ENCODE assay signal across 9 mouse cellular contexts in genomic region chr6:38066215-38066614, GRCm38 (mm10). TPM values are rescaled to one million over a fixed set of nuclear protein-coding genes. Genes with fewer than 3 reads are reported as not detected.
DNase-seq lines count a peak whose midpoint lies in the region; ATAC-seq and TF ChIP-seq lines count a peak whose summit lies in the region.
"Had no signal": no experiment of that assay in that cellular context is flagged by ENCODE, and none has a peak within 500 bp of the region (broad histone marks: within the 10 kb centered on the region; RNA-seq: fewer than 3 reads in every experiment).

No protein-coding gene starts in this region.

- peak; percentile 91 for TF ChIP-seq CTCF in kidney, postnatal 0 days (IDR thresholded peaks at IDR 0.05; ENCODE audit: low read depth)
- no peak for TF ChIP-seq CTCF in thymus, adult 2 months (IDR thresholded peaks at IDR 0.05; ENCODE audit: borderline replicate concordance, control insufficient read depth, extremely low read depth, insufficient read depth, low read length, poor library complexity)

- H3K4me3 ChIP-seq in embryonic facial prominence, embryonic 12.5 days, result no peak overlapping the region
- H3K4me3 ChIP-seq in heart, embryonic 13.5 days, result no peak overlapping the region
- H3K4me3 ChIP-seq in kidney, postnatal 0 days (replicated peaks; ENCODE audit: low read depth, low read length), result no peak overlapping the region
- no peak overlapping the region for H3K4me3 ChIP-seq in limb, embryonic 15.5 days
- no peak overlapping the region for H3K4me3 ChIP-seq in neural tube, embryonic 11.5 days (ENCODE audit: low read depth, low read length)
- no peak overlapping the region for H3K4me3 ChIP-seq in thymus, adult 2 months (ENCODE audit: control insufficient read depth, insufficient read depth, low read length)

- H3K4me2 ChIP-seq in embryonic facial prominence, embryonic 12.5 days (replicated peaks), result no peak overlapping the region
- H3K4me2 ChIP-seq in heart, embryonic 13.5 days, result no peak overlapping the region
- no peak overlapping the region for H3K4me2 ChIP-seq in kidney, postnatal 0 days (ENCODE audit: low read length)
- no peak overlapping the region for H3K4me2 ChIP-seq in limb, embryonic 15.5 days
- H3K4me2 ChIP-seq in neural tube, embryonic 11.5 days (ENCODE audit: low read depth), result no peak overlapping the region

- ATAC-seq in CD4-positive, CD25-positive, alpha-beta regulatory T cell, adult 4 months, result peak; percentile 93
- 0 out of 2 replicates have a peak, but pooled peaks have one; percentile 56 for ATAC-seq in embryonic facial prominence, embryonic 12.5 days (ENCODE audit: insufficient number of reproducible peaks, insufficient read depth, low FRiP score, low TSS enrichment)
- peak; percentile 54; the same call in 1 of the 2 replicates for ATAC-seq in heart, embryonic 13.5 days (ENCODE audit: extremely low read depth, insufficient number of reproducible peaks, low FRiP score, low TSS enrichment)
- peak; percentile 79; the same call in 1 of the 2 replicates for ATAC-seq in kidney, postnatal 0 days (replicated peaks; ENCODE audit: low FRiP score, low read depth)
- ATAC-seq in limb, embryonic 15.5 days (ENCODE audit: insufficient number of reproducible peaks, low FRiP score, low TSS enrichment, low read depth), result peak; percentile 48; the same call in 1 of the 2 replicates
- ATAC-seq in neural tube, embryonic 11.5 days (ENCODE audit: insufficient read depth, low FRiP score, low TSS enrichment), result 0 out of 2 replicates have a peak, but pooled peaks have one; percentile 65

- H3K27me3 ChIP-seq in embryonic facial prominence, embryonic 12.5 days, result no peaks in the 10 kb centered on the region
- H3K27me3 ChIP-seq in heart, embryonic 13.5 days (replicated peaks), result no peaks in the 10 kb centered on the region
- no peaks in the 10 kb centered on the region for H3K27me3 ChIP-seq in kidney, postnatal 0 days (ENCODE audit: insufficient read depth, low read length)
- no peaks in the 10 kb centered on the region for H3K27me3 ChIP-seq in limb, embryonic 15.5 days
- no peaks in the 10 kb centered on the region for H3K27me3 ChIP-seq in neural tube, embryonic 11.5 days (ENCODE audit: control insufficient read depth, insufficient read depth, low read length)
- no peaks in the 10 kb centered on the region for H3K27me3 ChIP-seq in thymus, adult 2 months (ENCODE audit: control insufficient read depth, insufficient read depth, low read length)

- peaks cover 3% of the 10 kb centered on the region; the same call in 1 of the 2 replicates for H3K9me3 ChIP-seq in embryonic facial prominence, embryonic 12.5 days
- peaks cover 13% of the 10 kb centered on the region for H3K9me3 ChIP-seq in heart, embryonic 13.5 days
- H3K9me3 ChIP-seq in kidney, postnatal 0 days (replicated peaks; ENCODE audit: low read length), result no peaks in the 10 kb centered on the region; the same call in 1 of the 2 replicates
- H3K9me3 ChIP-seq in limb, embryonic 15.5 days, result no peaks in the 10 kb centered on the region
- no peaks in the 10 kb centered on the region for H3K9me3 ChIP-seq in neural tube, embryonic 11.5 days (ENCODE audit: control insufficient read depth, low read length)

- peak; percentile 75 for DNase-seq in adrenal gland, postnatal 14 days
- peak; percentile 91 for DNase-seq in kidney, postnatal 0 days (ENCODE audit: low spot score)
- DNase-seq in neural tube, embryonic 11.5 days (ENCODE audit: low spot score), result peak; percentile 73
- DNase-seq in thymus, adult 2 months, result peak; percentile 45

- no peak overlapping the region for H3K27ac ChIP-seq in embryonic facial prominence, embryonic 12.5 days
- no peak overlapping the region for H3K27ac ChIP-seq in heart, embryonic 13.5 days (replicated peaks)
- no peak overlapping the region for H3K27ac ChIP-seq in kidney, postnatal 0 days
- no peak overlapping the region for H3K27ac ChIP-seq in limb, embryonic 15.5 days
- H3K27ac ChIP-seq in neural tube, embryonic 11.5 days (ENCODE audit: low read depth, low read length), result no peak overlapping the region
- H3K27ac ChIP-seq in thymus, adult 2 months (ENCODE audit: control insufficient read depth, insufficient read depth, low read length), result no peak overlapping the region

- H3K9ac ChIP-seq in embryonic facial prominence, embryonic 12.5 days, result no peak overlapping the region
- no peak overlapping the region for H3K9ac ChIP-seq in heart, embryonic 13.5 days
- no peak overlapping the region for H3K9ac ChIP-seq in kidney, postnatal 0 days (ENCODE audit: low read depth, low read length)
- H3K9ac ChIP-seq in limb, embryonic 15.5 days, result no peak overlapping the region
- no peak overlapping the region for H3K9ac ChIP-seq in neural tube, embryonic 11.5 days (ENCODE audit: low read length)

- H3K36me3 ChIP-seq in embryonic facial prominence, embryonic 12.5 days, result no peaks in the 10 kb centered on the region
- no peaks in the 10 kb centered on the region for H3K36me3 ChIP-seq in heart, embryonic 13.5 days
- H3K36me3 ChIP-seq in kidney, postnatal 0 days (ENCODE audit: insufficient read depth, low read length), result no peaks in the 10 kb centered on the region
- no peaks in the 10 kb centered on the region for H3K36me3 ChIP-seq in limb, embryonic 15.5 days
- H3K36me3 ChIP-seq in neural tube, embryonic 11.5 days (ENCODE audit: control insufficient read depth, insufficient read depth, low read length), result no peaks in the 10 kb centered on the region
- no peaks in the 10 kb centered on the region for H3K36me3 ChIP-seq in thymus, adult 2 months (ENCODE audit: control insufficient read depth, insufficient read depth, low read length)

- H3K4me1 ChIP-seq in embryonic facial prominence, embryonic 12.5 days, result no peaks in the 10 kb centered on the region
- H3K4me1 ChIP-seq in heart, embryonic 13.5 days, result peaks cover 12% of the 10 kb centered on the region; the same call in 1 of the 2 replicates
- H3K4me1 ChIP-seq in kidney, postnatal 0 days (replicated peaks; ENCODE audit: insufficient read depth, low read length), result no peaks in the 10 kb centered on the region
- H3K4me1 ChIP-seq in limb, embryonic 15.5 days, result peaks cover 10% of the 10 kb centered on the region
- no peaks in the 10 kb centered on the region for H3K4me1 ChIP-seq in neural tube, embryonic 11.5 days (ENCODE audit: control insufficient read depth, insufficient read depth, low read length)
- peaks cover 15% of the 10 kb centered on the region for H3K4me1 ChIP-seq in thymus, adult 2 months (replicated peaks; ENCODE audit: control insufficient read depth, insufficient read depth, low read length)

- 3% methylated on average over 5 of the region's 5 CpGs for WGBS in embryonic facial prominence, embryonic 12.5 days
- under 1% methylated on average over 5 of the region's 5 CpGs for WGBS in heart, embryonic 13.5 days
- 3% methylated on average over 5 of the region's 5 CpGs for WGBS in kidney, postnatal 0 days
- WGBS in limb, embryonic 15.5 days, result 3% methylated on average over 5 of the region's 5 CpGs
- WGBS in neural tube, embryonic 11.5 days, result 5% methylated on average over 5 of the region's 5 CpGs
- WGBS in thymus, adult 2 months, result 2% methylated on average over 5 of the region's 5 CpGs

- no peak for TF ChIP-seq POLR2A in thymus, adult 2 months (IDR thresholded peaks at IDR 0.05; ENCODE audit: control insufficient read depth, extremely low read depth, insufficient read depth, low read length, poor library complexity)

RNA-seq across cellular contexts. Expression of gene Svopl, which starts 19.4 kb away (rescaled TPM):
- under 1 TPM in 1 of 2 experiments, not detected in 1; 0.24 TPM for polyA plus RNA-seq in CD4-positive, CD25-positive, alpha-beta regulatory T cell, adult 4 months (2017; shearing (Covaris generic))
- 4.4 and 5.3 TPM in 2 replicates for total RNA-seq in adrenal gland, postnatal 14 days (2021)
- polyA plus RNA-seq in embryonic facial prominence, embryonic 12.5 days (2016; fragmentation: Nextera tagmentation; extraction: Ambion mirVana), result 1.9 TPM in 2 replicates
- polyA plus RNA-seq in heart, embryonic 13.5 days (2015; fragmentation: Nextera tagmentation; extraction: Ambion mirVana), result 0.09 and 0.17 TPM in 2 replicates
- polyA plus RNA-seq in kidney, postnatal 0 days (2015; fragmentation: Nextera tagmentation; extraction: Ambion mirVana), result 16.8 and 18.0 TPM in 2 replicates
- 1.3 and 1.8 TPM in 2 replicates for polyA plus RNA-seq in limb, embryonic 15.5 days (2015; fragmentation: Nextera tagmentation; extraction: Ambion mirVana)
- polyA plus RNA-seq in neural tube, embryonic 11.5 days (2014; fragmentation: Nextera tagmentation; extraction: Ambion mirVana), result 0.53 and 0.64 TPM in 2 replicates
- 0.13 and 0.50 TPM in 2 replicates for polyA plus RNA-seq in thymus, adult 2 months (2012; rRNA removed)

RNA-seq across cellular contexts. Expression of gene Tmem213, which starts 42.8 kb away (rescaled TPM):
- polyA plus RNA-seq in CD4-positive, CD25-positive, alpha-beta regulatory T cell, adult 4 months (2017; shearing (Covaris generic)), result not detected
- total RNA-seq in adrenal gland, postnatal 14 days (2021), result not detected in 2 replicates
- polyA plus RNA-seq in embryonic facial prominence, embryonic 12.5 days (2016; fragmentation: Nextera tagmentation; extraction: Ambion mirVana), result 0.52 TPM in 1 of 2 replicates, not detected in the other
- not detected in 2 replicates for polyA plus RNA-seq in heart, embryonic 13.5 days (2015; fragmentation: Nextera tagmentation; extraction: Ambion mirVana)
- 198 and 199 TPM in 2 replicates for polyA plus RNA-seq in kidney, postnatal 0 days (2015; fragmentation: Nextera tagmentation; extraction: Ambion mirVana)
- 1.5 and 3.1 TPM in 2 replicates for polyA plus RNA-seq in limb, embryonic 15.5 days (2015; fragmentation: Nextera tagmentation; extraction: Ambion mirVana)
- polyA plus RNA-seq in neural tube, embryonic 11.5 days (2014; fragmentation: Nextera tagmentation; extraction: Ambion mirVana), result not detected in 2 replicates
- 0.38 TPM in 1 of 2 replicates, not detected in the other for polyA plus RNA-seq in thymus, adult 2 months (2012; rRNA removed)
- total RNA-seq: gastrocnemius, postnatal 4 days had no signal

RNA-seq across cellular contexts. Expression of gene Atp6v0a4, which starts 58.2 kb away (rescaled TPM):
- not detected for polyA plus RNA-seq in CD4-positive, CD25-positive, alpha-beta regulatory T cell, adult 4 months (2017; shearing (Covaris generic))
- 4.1 TPM in 2 replicates for total RNA-seq in adrenal gland, postnatal 14 days (2021)
- polyA plus RNA-seq in embryonic facial prominence, embryonic 12.5 days (2016; fragmentation: Nextera tagmentation; extraction: Ambion mirVana), result 0.22 and 0.36 TPM in 2 replicates
- 0.45 and 0.47 TPM in 2 replicates for polyA plus RNA-seq in heart, embryonic 13.5 days (2015; fragmentation: Nextera tagmentation; extraction: Ambion mirVana)
- polyA plus RNA-seq in kidney, postnatal 0 days (2015; fragmentation: Nextera tagmentation; extraction: Ambion mirVana), result 37.9 and 45.2 TPM in 2 replicates
- polyA plus RNA-seq in limb, embryonic 15.5 days (2015; fragmentation: Nextera tagmentation; extraction: Ambion mirVana), result 4.0 and 6.0 TPM in 2 replicates
- not detected in 2 replicates for polyA plus RNA-seq in neural tube, embryonic 11.5 days (2014; fragmentation: Nextera tagmentation; extraction: Ambion mirVana)
- polyA plus RNA-seq in thymus, adult 2 months (2012; rRNA removed), result 0.54 and 1.2 TPM in 2 replicates

Comparison
In these comparisons a context has a peak if more than half of its experiments do, and no peak if none do; other contexts are left out.
1. RNA of gene Tmem213, which starts 42.8 kb away (polyA plus RNA-seq): 198 to 199 TPM in kidney, postnatal 0 days; 1.5 to 3.1 TPM in limb, embryonic 15.5 days, 0.38 TPM in thymus, adult 2 months, 0.52 TPM in embryonic facial prominence, embryonic 12.5 days, not detected in CD4-positive, CD25-positive, alpha-beta regulatory T cell, adult 4 months, not detected in heart, embryonic 13.5 days and not detected in neural tube, embryonic 11.5 days; every median in the first group is over 10 times any median in the second.
2. Peak in every context shown above with its lines, with median percentiles within 50 percentile points of each other: ATAC-seq and DNase-seq.